Mouse (Mus musculus) layer of hippocampus, postnatal 10 days (tissue): ENCODE measurements at regions not wholly inside any gene's neighbourhood (a gene's known extent, or its start where the extent isn't known, plus 50 kb on each side); places are given as distances from the start of the nearest gene placed in this dataset.
A peak's percentile ranks its signal among the peaks of the same experiment; 100 is the strongest.

Source experiments
- DNase-seq, 2 experiments: peaks; one replicate each; pipeline ENCODE4 v3.0.0; 2021; ENCODE audit warnings: low spot score in 2 of 2

- no peak for DNase-seq
Measured at GRCm38 (mm10) chr12:85527011-85527410, 53.3 kb downstream of the Fos start.

- no peak for DNase-seq
Measured at GRCm38 (mm10) chr12:85531638-85532037, 57.9 kb downstream of the Fos start.

GRCm38 (mm10) chr12:85532221-85532612 is 58.5 kb downstream of the Fos start:
- DNase-seq: no peak

- DNase-seq: no peak
Measured at GRCm38 (mm10) chr12:85532613-85533460, 59.1 kb downstream of the Fos start.

- DNase-seq: no peak
Measured at GRCm38 (mm10) chr12:85533603-85534002, 59.9 kb downstream of the Fos start.

- DNase-seq: no peak
Measured at GRCm38 (mm10) chr12:85539423-85539822, 59.4 kb upstream of the Jdp2 start.

GRCm38 (mm10) chr12:85541153-85541552 is 57.7 kb upstream of the Jdp2 start:
- no peak for DNase-seq

GRCm38 (mm10) chr12:85542881-85543280 is 55.9 kb upstream of the Jdp2 start:
- no peak for DNase-seq

- no peak for DNase-seq
Measured at GRCm38 (mm10) chr12:85543520-85543919, 55.3 kb upstream of the Jdp2 start.

GRCm38 (mm10) chr12:85544801-85545200 is 54.0 kb upstream of the Jdp2 start:
- DNase-seq: no peak

- DNase-seq: no peak
Measured at GRCm38 (mm10) chr12:85545718-85546117, 53.1 kb upstream of the Jdp2 start.

GRCm38 (mm10) chr12:85548076-85548475 is 50.8 kb upstream of the Jdp2 start:
- DNase-seq: peak; percentile 27 to 43
